Mouse (Mus musculus): ENCODE measurements around the gene Axin2. TPM values are rescaled to one million over a fixed set of nuclear protein-coding genes. Genes with fewer than 3 reads are reported as not detected.
A peak's percentile ranks its signal among the peaks of the same experiment; 100 is the strongest.

The Axin2 gene
- polyA plus RNA-seq, 2 experiments, result 0.15 to 0.85 TPM

DNA sequence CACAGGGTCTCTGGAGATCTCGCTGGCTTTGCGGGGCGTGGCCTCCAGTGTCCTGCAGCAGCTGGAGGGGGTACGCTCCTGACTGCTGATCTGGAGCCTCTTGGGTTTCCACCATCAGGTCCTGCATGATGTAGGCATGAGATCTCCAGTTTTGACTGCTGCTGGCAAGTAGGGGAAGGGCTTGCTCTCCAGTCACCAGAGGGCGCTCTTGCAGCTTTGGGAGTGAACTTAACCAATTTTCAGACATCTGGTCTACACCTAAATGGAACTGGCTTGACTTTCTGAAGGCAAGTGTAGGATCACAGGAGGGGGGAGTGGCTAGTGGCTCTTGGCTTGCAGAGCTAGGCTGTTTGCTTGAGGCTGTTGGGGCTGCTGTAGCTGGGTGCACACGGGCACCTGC lies 5.1 kb downstream of the Axin2 start:
- no peak overlapping the region for H3K27ac ChIP-seq
- no peaks in the 10 kb centered on the region for H3K9me3 ChIP-seq (ENCODE audit: control insufficient read depth, low read length)
- no peak overlapping the region for H3K9ac ChIP-seq (replicated peaks)
- ATAC-seq (ENCODE audit: insufficient read depth) (no peak), DNase-seq (ENCODE audit: low read depth in 3 of 3, low spot score in 3 of 3) (peak; percentile 25 to 50 (median 32))
- peaks cover 38% of the 10 kb centered on the region for H3K27me3 ChIP-seq (ENCODE audit: control insufficient read depth, insufficient read depth, low read length)
- no peaks in the 10 kb centered on the region for H3K36me3 ChIP-seq (replicated peaks; ENCODE audit: control insufficient read depth, insufficient read depth, low read depth)
- TF ChIP-seq CTCF (IDR thresholded peaks at IDR 0.05; ENCODE audit: low read depth) (peak; percentile 78), EP300 (IDR thresholded peaks at IDR 0.05; ENCODE audit: low read depth) (no peak)
- H3K4me2 ChIP-seq (ENCODE audit: low read depth), result no peak overlapping the region
- no peaks in the 10 kb centered on the region for H3K4me1 ChIP-seq (replicated peaks; ENCODE audit: control insufficient read depth in 2 of 2, insufficient read depth in 2 of 2, low read length in 1 of 2)
- no peak overlapping the region for H3K4me3 ChIP-seq (ENCODE audit: insufficient read depth in 1 of 2, low read depth in 2 of 2, low read length in 2 of 2)
- WGBS (ENCODE audit: insufficient replicate concordance), result 17% methylated on average over 6 of the region's 6 CpGs

DNA sequence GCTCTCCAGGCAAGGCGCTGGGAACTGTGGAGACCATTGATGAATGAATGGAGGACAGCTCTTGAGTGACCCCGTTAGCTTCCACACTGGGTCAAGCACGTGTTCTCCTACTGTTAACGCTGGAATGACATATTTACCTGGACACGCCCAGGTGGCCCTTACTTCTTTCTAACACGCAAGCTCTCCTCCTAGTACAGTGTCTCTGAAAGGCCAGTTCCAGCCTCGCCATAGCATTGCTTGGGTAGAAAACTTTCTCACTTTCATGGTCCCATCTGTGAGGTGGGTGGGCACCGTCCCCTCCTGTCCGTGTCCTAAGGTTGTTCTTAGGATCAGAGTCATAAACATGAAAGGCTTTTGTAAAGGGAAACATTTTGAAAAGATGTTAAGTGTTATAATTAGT lies 5.7 kb downstream of the Axin2 start:
- TF ChIP-seq EP300 (IDR thresholded peaks at IDR 0.05; ENCODE audit: low read depth) (no peak), CTCF (IDR thresholded peaks at IDR 0.05; ENCODE audit: low read depth) (no peak)
- Histone ChIP-seq H3K4me2 (ENCODE audit: low read depth) (no peak overlapping the region), H3K36me3 (replicated peaks; ENCODE audit: control insufficient read depth, insufficient read depth, low read depth) (no peaks in the 10 kb centered on the region), H3K27me3 (ENCODE audit: control insufficient read depth, insufficient read depth, low read length) (peaks cover 32% of the 10 kb centered on the region), H3K4me3 (ENCODE audit: insufficient read depth in 1 of 2, low read depth in 2 of 2, low read length in 2 of 2) (no peak overlapping the region), H3K9me3 (ENCODE audit: control insufficient read depth, low read length) (no peaks in the 10 kb centered on the region), H3K4me1 (replicated peaks; ENCODE audit: control insufficient read depth in 2 of 2, insufficient read depth in 2 of 2, low read length in 1 of 2) (no peaks in the 10 kb centered on the region), H3K9ac (replicated peaks) (no peak overlapping the region), H3K27ac (no peak overlapping the region)
- DNase-seq (ENCODE audit: low read depth in 3 of 3, low spot score in 3 of 3) (no peak), ATAC-seq (ENCODE audit: insufficient read depth) (no peak)
- 69% methylated on average over 9 of the region's 9 CpGs for WGBS (ENCODE audit: insufficient replicate concordance)

DNA sequence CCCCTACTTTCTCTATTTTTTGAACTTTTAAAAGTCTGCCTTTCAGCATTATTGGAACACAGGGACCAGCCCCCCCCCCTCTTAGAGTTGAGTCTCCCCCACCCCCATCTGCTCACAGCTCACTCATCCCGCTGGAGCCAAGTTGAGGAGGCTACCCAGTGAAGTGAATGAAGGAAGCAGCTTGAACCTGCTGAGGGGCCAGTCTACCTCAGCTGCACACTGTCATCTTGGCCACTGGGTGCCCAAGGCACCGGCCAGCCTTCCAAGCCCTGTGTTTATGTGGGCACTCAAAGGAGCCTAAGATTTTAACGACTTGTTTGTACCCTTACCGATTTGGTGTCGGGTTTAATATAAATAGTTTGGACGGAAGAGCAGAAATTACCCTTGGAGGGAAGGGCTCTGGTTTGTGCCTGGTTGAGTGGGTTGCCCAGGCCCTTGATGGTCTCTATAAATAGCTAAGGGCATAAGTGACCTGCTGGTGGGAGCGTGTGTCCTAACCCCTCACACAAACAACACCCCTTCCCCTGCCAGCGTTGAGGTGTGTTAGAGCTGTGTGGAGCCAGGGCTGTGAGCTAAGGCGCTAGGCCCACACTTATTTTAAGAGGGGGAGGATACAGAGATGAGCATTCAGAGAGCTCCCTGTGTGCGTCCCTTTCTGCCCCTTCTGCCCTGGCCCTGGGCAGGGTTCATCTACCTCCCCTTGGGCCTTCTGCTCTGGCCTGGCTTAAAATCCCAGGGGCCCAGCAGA lies 6.4 kb downstream of the Axin2 start:
- no peaks in the 10 kb centered on the region for H3K9me3 ChIP-seq (ENCODE audit: control insufficient read depth, low read length)
- DNase-seq (ENCODE audit: low read depth in 3 of 3, low spot score in 3 of 3), result no peak
- H3K4me1 ChIP-seq (replicated peaks; ENCODE audit: control insufficient read depth in 2 of 2, insufficient read depth in 2 of 2, low read length in 1 of 2), result no peaks in the 10 kb centered on the region
- WGBS (ENCODE audit: insufficient replicate concordance), result 60% methylated on average over 10 of the region's 10 CpGs
- peaks cover 25% of the 10 kb centered on the region for H3K27me3 ChIP-seq (ENCODE audit: control insufficient read depth, insufficient read depth, low read length)
- no peak overlapping the region for H3K4me2 ChIP-seq (ENCODE audit: low read depth)
- H3K9ac ChIP-seq (replicated peaks), result no peak overlapping the region
- TF ChIP-seq CTCF (IDR thresholded peaks at IDR 0.05; ENCODE audit: low read depth) (no peak), EP300 (IDR thresholded peaks at IDR 0.05; ENCODE audit: low read depth) (no peak)
- ATAC-seq (ENCODE audit: insufficient read depth), result no peak
- H3K27ac ChIP-seq, result no peak overlapping the region
- no peak overlapping the region for H3K4me3 ChIP-seq (ENCODE audit: insufficient read depth in 1 of 2, low read depth in 2 of 2, low read length in 2 of 2)
- no peaks in the 10 kb centered on the region for H3K36me3 ChIP-seq (replicated peaks; ENCODE audit: control insufficient read depth, insufficient read depth, low read depth)

DNA sequence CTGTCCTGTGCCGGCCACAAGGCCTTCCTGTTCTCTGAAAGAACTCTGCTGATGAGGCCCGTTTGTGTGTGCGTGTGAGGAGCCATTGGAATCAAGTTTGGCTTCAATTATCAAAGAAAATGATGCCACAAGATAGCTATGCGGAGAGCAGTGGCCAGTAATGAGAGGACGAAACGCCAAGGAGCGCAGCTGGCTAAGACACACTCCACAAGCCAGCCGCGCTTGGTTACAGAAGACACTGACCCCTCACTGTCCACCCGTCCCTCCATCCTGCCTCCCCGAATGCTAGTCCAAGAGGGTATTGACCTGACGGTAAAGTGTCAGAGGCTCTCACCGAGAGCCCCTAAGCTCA lies 6.9 kb downstream of the Axin2 start:
- Histone ChIP-seq H3K27ac (no peak overlapping the region), H3K9me3 (ENCODE audit: control insufficient read depth, low read length) (no peaks in the 10 kb centered on the region), H3K4me2 (ENCODE audit: low read depth) (no peak overlapping the region), H3K4me3 (ENCODE audit: insufficient read depth in 1 of 2, low read depth in 2 of 2, low read length in 2 of 2) (no peak overlapping the region), H3K9ac (replicated peaks) (no peak overlapping the region), H3K4me1 (replicated peaks; ENCODE audit: control insufficient read depth in 2 of 2, insufficient read depth in 2 of 2, low read length in 1 of 2) (no peaks in the 10 kb centered on the region), H3K36me3 (replicated peaks; ENCODE audit: control insufficient read depth, insufficient read depth, low read depth) (no peaks in the 10 kb centered on the region), H3K27me3 (ENCODE audit: control insufficient read depth, insufficient read depth, low read length) (peaks cover 19% of the 10 kb centered on the region)
- DNase-seq (ENCODE audit: low read depth in 3 of 3, low spot score in 3 of 3), result no peak
- whole genome bisulfite sequencing (ENCODE audit: insufficient replicate concordance), result 68% methylated on average over 13 of the region's 13 CpGs
- ATAC-seq (ENCODE audit: insufficient read depth), result no peak
- TF ChIP-seq CTCF (IDR thresholded peaks at IDR 0.05; ENCODE audit: low read depth), result no peak
- no peak for TF ChIP-seq EP300 (IDR thresholded peaks at IDR 0.05; ENCODE audit: low read depth)

DNA sequence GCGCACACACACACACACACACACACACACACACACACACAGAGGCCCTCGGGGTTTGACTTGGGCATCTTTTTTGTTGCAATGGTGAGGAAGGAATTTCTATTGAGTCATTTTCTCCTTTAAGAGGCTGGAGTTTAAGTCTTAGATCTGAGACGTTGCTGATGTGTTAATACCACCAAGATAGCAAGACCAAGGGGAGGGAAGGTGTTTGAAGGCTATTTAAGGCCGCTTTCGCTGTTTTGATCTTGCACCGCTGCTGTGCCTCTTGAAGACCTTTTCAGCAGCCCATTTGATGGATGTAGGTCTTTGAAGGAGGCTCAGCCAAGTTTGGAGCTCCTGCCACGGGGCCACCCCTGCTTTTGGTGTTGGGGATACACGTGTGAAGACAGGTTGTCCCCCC lies 7.9 kb downstream of the Axin2 start:
- WGBS (ENCODE audit: insufficient replicate concordance), result 62% methylated on average over 8 of the region's 8 CpGs
- ATAC-seq (ENCODE audit: insufficient read depth) (no peak), DNase-seq (ENCODE audit: low read depth in 3 of 3, low spot score in 3 of 3) (no peak)
- no peak overlapping the region for H3K4me3 ChIP-seq (ENCODE audit: insufficient read depth in 1 of 2, low read depth in 2 of 2, low read length in 2 of 2)
- TF ChIP-seq CTCF (IDR thresholded peaks at IDR 0.05; ENCODE audit: low read depth) (no peak), EP300 (IDR thresholded peaks at IDR 0.05; ENCODE audit: low read depth) (no peak)
- H3K27me3 ChIP-seq (ENCODE audit: control insufficient read depth, insufficient read depth, low read length), result peaks cover 9% of the 10 kb centered on the region
- H3K9me3 ChIP-seq (ENCODE audit: control insufficient read depth, low read length), result no peaks in the 10 kb centered on the region
- H3K27ac ChIP-seq, result no peak overlapping the region
- no peaks in the 10 kb centered on the region for H3K4me1 ChIP-seq (replicated peaks; ENCODE audit: control insufficient read depth in 2 of 2, insufficient read depth in 2 of 2, low read length in 1 of 2)
- H3K4me2 ChIP-seq (ENCODE audit: low read depth), result no peak overlapping the region
- H3K9ac ChIP-seq (replicated peaks), result no peak overlapping the region
- no peaks in the 10 kb centered on the region for H3K36me3 ChIP-seq (replicated peaks; ENCODE audit: control insufficient read depth, insufficient read depth, low read depth)
